Mouse (Mus musculus): ENCODE measurements at regions not wholly inside any gene's neighbourhood (a gene's known extent, or its start where the extent isn't known, plus 50 kb on each side); places are given as distances from the start of the nearest gene placed in this dataset.

GRCm38 (mm10) chr10:23686969-23687368 is 100.1 kb downstream of the Rps12 start:
- no peak for TF ChIP-seq POLR2A (IDR thresholded peaks at IDR 0.05; ENCODE audit: insufficient read length, low read depth)
- TF ChIP-seq CEBPB (IDR thresholded peaks at IDR 0.05; ENCODE audit: insufficient read depth, poor library complexity, severe bottlenecking): no peak
- TF ChIP-seq MYOD1 (IDR thresholded peaks at IDR 0.05; ENCODE audit: control insufficient read depth in 1 of 3, insufficient read length in 2 of 3, low read depth in 2 of 3): no peak
- TF ChIP-seq USF1 (IDR thresholded peaks at IDR 0.05; ENCODE audit: low read depth): no peak
- no peak for TF ChIP-seq E2F4 (IDR thresholded peaks at IDR 0.05; ENCODE audit: insufficient read depth)
- no peak for TF ChIP-seq MAX (IDR thresholded peaks at IDR 0.05; ENCODE audit: low read depth)
- no peak for TF ChIP-seq POLR2AphosphoS2 (IDR thresholded peaks at IDR 0.05; ENCODE audit: insufficient read length, low read depth)
- TF ChIP-seq TCF12 (IDR thresholded peaks at IDR 0.05; ENCODE audit: insufficient read depth, poor library complexity, severe bottlenecking): no peak
- TF ChIP-seq TCF3 (IDR thresholded peaks at IDR 0.05; ENCODE audit: insufficient read length, low read depth): no peak
- TF ChIP-seq SRF (IDR thresholded peaks at IDR 0.05; ENCODE audit: control insufficient read depth, insufficient read length, low read depth): no peak
- no peak for TF ChIP-seq MYOG (IDR thresholded peaks at IDR 0.05; ENCODE audit: control insufficient read depth in 1 of 3, insufficient read depth in 1 of 3, insufficient read length in 2 of 3, low read depth in 2 of 3)

Measured in myocyte (in vitro differentiated cells).